Mouse (Mus musculus) neural tube, embryonic 13.5 days (tissue): ENCODE data around the gene Cd79a. TPM values are rescaled to one million over a fixed set of nuclear protein-coding genes. Genes with fewer than 3 reads are reported as not detected.
"Not testable (repeated sequence)": the region's sequence is repeated elsewhere in the genome, so short reads cannot be mapped to it uniquely, and the experiment has no call there.

ENCODE experiments used
- ATAC-seq: fragments of 200-750 bp; cut with Nextera tagmentation; 2 replicates; pipeline ENCODE4 v1.8.0; 2017; ENCODE audit warnings: low read depth, mild to moderate bottlenecking, moderate TSS enrichment, moderate library complexity
- H3K27ac ChIP-seq: fragments of 300-500 bp; sonication (generic); replicated peaks from 2 replicates; pipeline ENCODE4 v1.5.1; 2015; ENCODE audit warnings: moderate library complexity, mild to moderate bottlenecking, inconsistent platforms
- H3K27me3 ChIP-seq: fragments of 300-500 bp; sonication (generic); 2 replicates; pipeline ENCODE4 v1.6.1; 2015; ENCODE audit warnings: mild to moderate bottlenecking, inconsistent platforms
- H3K36me3 ChIP-seq: fragments of 300-500 bp; sonication (generic); 2 replicates; pipeline ENCODE4 v1.6.1; 2015; ENCODE audit warnings: mild to moderate bottlenecking, inconsistent platforms
- H3K4me1 ChIP-seq: fragments of 300-500 bp; sonication (generic); replicated peaks from 2 replicates; pipeline ENCODE4 v1.6.1; 2015; ENCODE audit warnings: inconsistent platforms
- H3K4me2 ChIP-seq: fragments of 300-500 bp; sonication (generic); 2 replicates; pipeline ENCODE4 v1.6.1; 2015; ENCODE audit warnings: inconsistent platforms, mild to moderate bottlenecking, moderate library complexity
- H3K4me3 ChIP-seq: fragments of 300-500 bp; sonication (generic); 2 replicates; pipeline ENCODE4 v1.5.1; 2015; ENCODE audit warnings: mild to moderate bottlenecking, inconsistent platforms
- H3K9ac ChIP-seq: fragments of 300-500 bp; sonication (generic); 2 replicates; pipeline ENCODE4 v1.6.1; 2015; ENCODE audit warnings: moderate library complexity, mild to moderate bottlenecking, inconsistent platforms
- H3K9me3 ChIP-seq: fragments of 300-500 bp; sonication (generic); 2 replicates; pipeline ENCODE4 v1.6.1; 2016; ENCODE audit warnings: inconsistent platforms
- WGBS: fragments of 180-500 bp; shearing (Covaris S2); methylation state at CpG from one replicate; pipeline ENCODE4 v1.1.7; 2015; 5-methylcytosine and 5-hydroxymethylcytosine counted together
- polyA plus RNA-seq: library from polyadenylated mRNA; unstranded; fragments of >200 nt; fragmentation: Nextera tagmentation; extraction: Ambion mirVana; gene quantifications from 2 replicates; pipeline ENCODE4 v1.2.1, GENCODE M21; 2015

The Cd79a gene
- polyA plus RNA-seq, 1 experiment from 2014 or later = 0.31 TPM

DNA sequence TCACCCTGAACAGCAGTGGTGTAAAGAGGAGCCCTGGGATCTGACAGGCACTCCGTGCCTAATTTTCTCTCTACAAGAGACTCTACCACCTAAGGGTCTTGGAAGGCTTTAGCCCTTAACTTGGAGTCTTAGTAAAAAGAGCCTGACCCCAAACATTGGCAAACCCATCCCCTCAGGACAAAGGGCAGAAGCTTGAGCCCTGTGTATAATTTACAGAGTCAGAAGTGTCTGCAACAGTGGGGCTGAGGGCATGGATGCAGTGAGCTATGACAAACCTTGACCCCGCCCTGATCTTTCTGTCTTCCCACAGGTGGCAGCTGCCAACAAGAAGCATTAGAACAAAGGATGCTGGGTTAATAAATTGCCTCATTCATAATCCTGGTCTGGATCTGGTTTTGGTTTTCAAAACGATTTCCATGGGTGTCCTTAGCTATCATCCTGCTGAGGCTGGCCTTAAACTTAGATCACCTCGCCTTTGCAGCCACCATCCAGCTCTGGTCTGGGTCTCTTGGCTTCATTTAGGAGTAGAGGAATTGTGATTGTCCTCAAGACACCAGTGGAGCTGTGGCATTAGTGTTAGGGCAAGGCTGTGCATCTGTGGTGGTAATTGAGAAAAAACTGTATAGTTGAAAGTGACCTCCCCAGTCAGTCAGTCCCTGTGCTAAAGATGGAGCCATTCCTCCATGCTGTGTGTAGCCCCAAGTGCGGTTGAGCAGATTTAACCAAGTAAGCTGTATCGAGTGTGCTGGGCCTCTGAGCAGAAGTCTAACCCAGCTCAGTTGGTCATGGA is 7.6 kb upstream of the Cd79a start:
- Histone ChIP-seq H3K4me2 (no peak overlapping the region), H3K4me3 (no peak overlapping the region), H3K36me3 (peaks cover 57% of the 10 kb centered on the region), H3K27me3 (no peaks in the 10 kb centered on the region), H3K9me3 (no peaks in the 10 kb centered on the region), H3K27ac (0 out of 2 replicates have a peak overlapping the region, but pooled peaks have one; percentile 14), H3K4me1 (peaks cover 30% of the 10 kb centered on the region), H3K9ac (0 out of 2 replicates have a peak overlapping the region, but pooled peaks have one; percentile 8)
- ATAC-seq = no peak
- 84% methylated on average over 6 of the region's 6 CpGs for WGBS

DNA sequence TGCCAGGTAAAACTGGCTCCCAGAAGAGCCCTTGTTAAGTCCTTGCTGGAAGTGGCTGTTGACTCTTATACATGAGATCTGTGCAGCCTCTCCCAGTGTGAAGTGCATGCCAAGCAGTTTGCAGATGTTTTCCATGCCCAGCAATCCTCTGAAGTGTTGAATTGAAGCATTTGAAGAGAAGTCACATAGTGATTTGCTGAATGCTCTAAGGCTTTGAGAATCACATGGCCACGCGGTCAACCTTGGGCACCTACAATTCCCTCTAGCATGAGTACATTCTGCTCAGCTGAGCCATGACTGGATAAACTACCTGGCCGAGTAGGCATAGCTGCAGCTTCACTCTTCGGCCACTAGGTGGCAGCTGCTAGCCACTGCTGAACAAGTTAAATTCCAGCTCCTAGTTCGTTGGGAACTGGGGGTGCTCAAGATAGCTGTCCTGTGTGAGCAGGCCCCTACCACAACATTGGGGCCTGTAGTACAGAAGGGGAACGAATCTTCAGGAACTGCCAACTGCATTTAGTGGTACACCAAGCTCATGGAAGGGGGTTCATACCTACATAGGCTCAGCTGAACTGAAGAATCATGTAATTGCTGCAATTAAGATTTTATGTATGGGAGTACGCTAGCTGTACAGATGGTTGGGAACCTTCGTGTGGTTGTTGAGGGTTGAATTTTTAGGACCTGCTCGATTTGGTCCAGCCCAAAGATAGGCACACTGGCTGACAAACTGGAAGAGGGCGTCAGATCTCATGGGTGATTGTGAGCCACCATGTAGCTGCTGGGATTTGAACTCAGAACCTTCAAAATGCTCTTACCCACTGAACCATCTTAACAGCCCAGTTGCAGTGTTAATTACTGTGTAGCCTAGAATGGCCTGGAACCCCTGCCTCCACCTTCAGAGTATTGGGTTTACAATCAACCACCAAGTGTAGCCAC is 6.6 kb upstream of the Cd79a start:
- peak; percentile 51 for ATAC-seq
- 28% methylated on average over 10 of the region's 10 CpGs for WGBS
- H3K4me2 ChIP-seq = no peak overlapping the region
- H3K27ac ChIP-seq = 0 out of 2 replicates have a peak overlapping the region, but pooled peaks have one; percentile 14
- peaks cover 57% of the 10 kb centered on the region for H3K36me3 ChIP-seq
- no peaks in the 10 kb centered on the region for H3K27me3 ChIP-seq
- no peak overlapping the region for H3K4me3 ChIP-seq
- no peak overlapping the region for H3K9ac ChIP-seq
- no peaks in the 10 kb centered on the region for H3K9me3 ChIP-seq
- H3K4me1 ChIP-seq = peaks cover 24% of the 10 kb centered on the region

DNA sequence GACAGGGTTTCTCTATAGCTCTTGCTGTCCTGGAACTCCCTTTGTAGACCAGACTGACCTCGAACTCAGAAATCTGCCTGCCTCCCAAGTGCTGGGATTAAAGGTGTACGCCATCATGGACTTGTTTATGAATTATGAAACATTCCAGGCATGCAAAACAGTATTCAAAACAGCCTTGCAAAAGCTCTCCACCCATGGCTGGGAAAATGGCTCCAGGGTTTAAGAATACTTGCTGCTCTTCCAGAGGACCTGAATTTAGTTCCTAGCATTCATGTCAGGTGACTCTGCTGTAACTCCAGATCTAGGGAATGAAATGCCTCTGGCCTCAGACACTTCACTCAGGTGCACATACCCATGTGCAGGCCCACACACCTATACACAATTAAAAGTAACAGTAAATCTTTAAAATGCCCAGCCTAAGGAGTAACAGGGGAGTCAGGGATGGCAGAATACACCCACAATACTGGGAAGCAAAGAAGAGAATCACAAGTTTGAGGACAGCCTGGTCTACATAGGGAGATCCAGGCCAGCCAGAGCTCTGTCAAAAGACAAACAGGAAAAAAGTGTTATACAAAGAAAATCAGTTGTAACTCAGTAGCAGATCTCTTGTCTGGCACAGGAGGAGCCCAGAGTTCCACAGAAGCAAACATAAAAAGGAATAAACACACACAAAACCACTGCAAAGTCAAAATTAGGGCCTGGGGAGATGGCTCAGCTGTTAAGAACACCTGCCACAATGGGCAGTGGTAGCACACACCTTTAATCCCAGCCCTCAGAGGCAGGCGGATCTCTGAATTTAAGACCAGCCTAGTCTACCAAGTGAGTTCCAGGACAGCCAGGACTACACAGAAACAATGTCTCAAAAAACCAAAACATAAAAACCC is 5.7 kb upstream of the Cd79a start:
- Histone ChIP-seq H3K27me3 (no peaks in the 10 kb centered on the region), H3K27ac (no peak overlapping the region), H3K4me2 (no peak overlapping the region), H3K9ac (no peak overlapping the region), H3K9me3 (no peaks in the 10 kb centered on the region), H3K4me1 (peaks cover 15% of the 10 kb centered on the region), H3K36me3 (peaks cover 49% of the 10 kb centered on the region), H3K4me3 (no peak overlapping the region)
- 75% methylated on average over 3 of the region's 3 CpGs for WGBS
- ATAC-seq = no peak

DNA sequence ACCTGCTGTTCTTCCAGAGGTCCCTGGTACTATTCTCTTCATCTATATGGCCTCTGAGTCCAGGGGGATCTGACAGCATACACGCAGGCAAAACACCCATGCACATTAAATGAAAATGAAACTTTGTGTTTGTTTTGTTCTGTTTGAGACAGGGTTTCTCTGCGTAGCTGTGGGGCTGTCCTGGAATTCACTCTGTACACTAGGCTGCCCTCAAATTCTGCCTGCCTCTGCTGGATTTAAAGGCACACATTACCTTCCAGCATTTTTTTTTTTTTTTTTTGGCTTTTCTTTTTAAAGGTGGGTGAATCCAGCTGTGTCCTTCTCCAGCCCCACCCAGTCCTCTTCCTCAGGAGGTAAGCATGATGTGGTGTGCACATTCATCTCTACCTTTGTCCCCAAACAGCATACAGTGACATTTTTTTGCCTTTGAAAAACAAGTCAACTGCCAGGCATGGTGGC is 5.0 kb upstream of the Cd79a start:
- no peak overlapping the region for H3K27ac ChIP-seq
- 75% methylated on average over 2 of the region's 2 CpGs for WGBS
- no peak overlapping the region for H3K4me2 ChIP-seq
- H3K9me3 ChIP-seq = no peaks in the 10 kb centered on the region
- no peaks in the 10 kb centered on the region for H3K27me3 ChIP-seq
- no peak for ATAC-seq
- H3K4me1 ChIP-seq = peaks cover 8% of the 10 kb centered on the region
- H3K4me3 ChIP-seq = no peak overlapping the region
- peaks cover 42% of the 10 kb centered on the region for H3K36me3 ChIP-seq
- H3K9ac ChIP-seq = no peak overlapping the region

DNA sequence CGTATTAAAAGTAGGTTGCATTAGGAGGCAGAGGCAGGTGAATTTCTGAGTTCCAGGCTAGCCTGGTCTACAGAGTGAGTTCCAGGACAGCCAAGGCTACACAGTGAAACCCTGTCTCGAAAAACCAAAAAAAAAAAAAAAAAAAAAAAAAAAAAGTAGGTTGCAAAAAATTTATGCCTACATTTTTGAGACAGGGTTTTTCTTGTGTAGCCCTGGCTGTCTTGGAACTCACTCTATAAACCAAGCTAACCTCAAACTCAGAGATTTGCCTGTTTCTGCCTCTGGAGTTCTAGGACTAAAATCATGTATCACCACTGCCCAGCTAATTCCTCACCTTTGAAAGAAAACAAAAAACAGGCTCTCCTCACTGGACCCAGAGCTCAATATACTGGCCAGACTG is 1.4 kb upstream of the Cd79a start:
- WGBS = 98% methylated on average over 2 of the region's 2 CpGs
- H3K4me3 ChIP-seq, ATAC-seq, H3K4me2 ChIP-seq, H3K9me3 ChIP-seq, H3K27me3 ChIP-seq, H3K9ac ChIP-seq, H3K27ac ChIP-seq, H3K36me3 ChIP-seq, H3K4me1 ChIP-seq: not testable (repeated sequence)

DNA sequence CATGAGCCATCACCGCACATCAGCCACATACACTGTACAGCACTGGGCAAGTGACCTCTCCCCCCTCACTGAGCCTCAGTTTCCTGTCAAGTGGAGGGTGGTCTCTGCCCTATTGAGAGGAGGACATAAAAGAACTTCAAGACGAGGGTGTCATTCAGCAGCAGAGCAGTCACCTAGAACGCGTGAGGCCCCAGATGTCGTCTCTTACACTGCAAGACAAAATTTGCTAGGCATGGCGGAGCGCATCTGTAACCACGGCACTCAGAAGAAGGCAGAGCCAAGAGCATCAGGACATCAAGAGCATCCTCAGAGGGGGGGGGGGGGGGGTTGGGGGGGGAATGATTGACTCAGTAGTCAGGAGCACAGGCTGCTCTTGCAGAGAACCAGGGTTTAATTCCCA is 912 bp upstream of the Cd79a start:
- Histone ChIP-seq H3K4me2 (no peak overlapping the region), H3K9me3 (no peaks in the 10 kb centered on the region), H3K4me3 (no peak overlapping the region), H3K27ac (no peak overlapping the region), H3K36me3 (peaks cover 1% of the 10 kb centered on the region), H3K27me3 (no peaks in the 10 kb centered on the region), H3K4me1 (no peaks in the 10 kb centered on the region), H3K9ac (no peak overlapping the region)
- ATAC-seq = no peak
- WGBS = 73% methylated on average over 8 of the region's 8 CpGs

DNA sequence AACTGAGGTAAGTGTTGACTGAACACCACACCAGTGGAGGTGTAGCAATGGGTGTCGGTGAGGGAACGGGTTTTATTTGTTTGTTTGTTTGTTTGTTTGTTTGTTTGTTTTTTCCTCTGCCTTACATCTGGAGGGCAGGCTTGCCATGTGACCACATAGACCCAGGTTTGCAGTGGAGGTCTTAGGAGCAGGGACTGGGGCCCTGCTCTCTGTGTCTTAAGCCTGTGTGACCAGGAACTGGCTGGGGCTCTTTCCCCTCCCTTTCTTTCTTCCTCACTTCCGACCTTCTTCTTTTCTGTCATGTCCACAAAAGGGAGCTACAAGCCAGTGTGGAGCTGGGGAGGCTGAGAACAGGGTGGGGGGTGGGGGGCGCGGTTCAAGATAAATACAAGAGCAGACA is 778 bp downstream of the Cd79a start:
- no peaks in the 10 kb centered on the region for H3K27me3 ChIP-seq
- ATAC-seq = no peak
- H3K9me3 ChIP-seq = no peaks in the 10 kb centered on the region
- 74% methylated on average over 5 of the region's 5 CpGs for WGBS
- H3K4me3 ChIP-seq = no peak overlapping the region
- no peak overlapping the region for H3K9ac ChIP-seq
- H3K36me3 ChIP-seq = no peaks in the 10 kb centered on the region
- peaks cover 10% of the 10 kb centered on the region; the same call in 1 of the 2 replicates for H3K4me1 ChIP-seq
- H3K27ac ChIP-seq = no peak overlapping the region
- no peak overlapping the region for H3K4me2 ChIP-seq

DNA sequence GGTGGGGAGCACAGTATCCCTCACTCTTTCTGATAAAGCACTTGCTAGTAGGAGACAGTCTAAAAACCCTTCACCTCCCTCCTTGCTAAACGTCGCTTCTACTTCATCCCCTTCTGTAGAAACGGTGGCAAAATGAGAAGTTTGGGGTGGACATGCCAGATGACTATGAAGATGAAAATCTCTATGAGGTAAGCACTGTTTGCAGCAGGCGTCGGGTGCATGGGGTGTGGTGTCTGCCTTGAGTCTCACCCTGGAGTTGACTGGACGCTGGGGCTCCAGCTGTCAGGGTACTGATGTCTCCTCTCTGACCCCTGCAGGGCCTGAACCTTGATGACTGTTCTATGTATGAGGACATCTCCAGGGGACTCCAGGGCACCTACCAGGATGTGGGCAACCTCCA is 3.9 kb downstream of the Cd79a start:
- no peak overlapping the region for H3K27ac ChIP-seq
- H3K9me3 ChIP-seq = no peaks in the 10 kb centered on the region
- no peak for ATAC-seq
- H3K4me2 ChIP-seq = no peak overlapping the region
- no peak overlapping the region for H3K4me3 ChIP-seq
- H3K9ac ChIP-seq = no peak overlapping the region
- no peaks in the 10 kb centered on the region for H3K27me3 ChIP-seq
- no peaks in the 10 kb centered on the region for H3K36me3 ChIP-seq
- H3K4me1 ChIP-seq = peaks cover 36% of the 10 kb centered on the region
- 76% methylated on average over 6 of the region's 6 CpGs for WGBS

DNA sequence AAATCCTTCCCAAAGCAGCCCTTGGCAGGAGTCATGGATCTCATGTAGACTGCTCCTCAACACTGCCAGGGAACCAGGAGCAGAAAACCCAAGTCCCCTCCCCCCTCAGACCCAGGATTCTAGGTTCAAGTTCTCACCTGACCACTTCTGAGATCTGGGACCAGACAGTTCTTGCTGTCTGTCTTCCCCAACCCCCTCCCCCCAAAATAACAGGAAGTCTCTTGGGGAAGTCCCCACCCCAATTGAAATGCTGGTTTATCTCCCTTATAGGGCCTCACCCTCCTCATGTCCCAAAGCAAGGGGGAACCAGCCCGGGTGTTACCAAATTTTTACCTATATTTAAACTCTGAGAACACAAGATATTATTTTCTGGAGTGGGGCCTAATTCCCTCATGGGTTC is 4.7 kb downstream of the Cd79a start:
- Histone ChIP-seq H3K9ac (no peak overlapping the region), H3K27me3 (no peaks in the 10 kb centered on the region), H3K4me1 (peaks cover 43% of the 10 kb centered on the region), H3K4me2 (peak overlapping the region; percentile 75), H3K36me3 (no peaks in the 10 kb centered on the region), H3K9me3 (no peaks in the 10 kb centered on the region), H3K27ac (peak overlapping the region; percentile 74; the same call in 1 of the 2 replicates), H3K4me3 (0 out of 2 replicates have a peak overlapping the region, but pooled peaks have one; percentile 66)
- ATAC-seq = no peak
- 80% methylated on average over 1 of the region's 1 CpGs for WGBS

DNA sequence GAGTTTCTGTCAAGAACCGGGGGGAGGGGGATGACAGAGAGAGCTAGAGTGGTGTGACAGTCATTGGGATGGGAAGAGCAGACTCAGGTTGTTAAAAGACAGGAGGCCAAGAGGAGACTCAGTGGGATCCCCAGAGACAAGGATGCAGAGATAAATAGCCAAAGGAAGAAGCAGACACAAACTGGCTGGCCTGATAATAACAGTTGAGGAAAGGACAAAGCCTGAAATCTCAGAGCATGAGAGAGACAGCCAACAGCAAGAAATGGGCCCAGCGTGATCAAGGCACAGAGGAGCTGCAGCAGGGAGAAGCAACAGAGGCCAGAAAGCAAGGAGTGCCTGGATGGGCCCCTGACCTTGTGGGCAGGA is 5.1 kb downstream of the Cd79a start:
- H3K36me3 ChIP-seq = no peaks in the 10 kb centered on the region
- no peak for ATAC-seq
- H3K4me3 ChIP-seq = peak overlapping the region; percentile 66
- 45% methylated on average over 2 of the region's 2 CpGs for WGBS
- H3K4me2 ChIP-seq = peak overlapping the region; percentile 75
- H3K27me3 ChIP-seq = no peaks in the 10 kb centered on the region
- H3K9me3 ChIP-seq = no peaks in the 10 kb centered on the region
- peak overlapping the region; percentile 74 for H3K27ac ChIP-seq
- peaks cover 47% of the 10 kb centered on the region for H3K4me1 ChIP-seq
- H3K9ac ChIP-seq = peak overlapping the region; percentile 78

DNA sequence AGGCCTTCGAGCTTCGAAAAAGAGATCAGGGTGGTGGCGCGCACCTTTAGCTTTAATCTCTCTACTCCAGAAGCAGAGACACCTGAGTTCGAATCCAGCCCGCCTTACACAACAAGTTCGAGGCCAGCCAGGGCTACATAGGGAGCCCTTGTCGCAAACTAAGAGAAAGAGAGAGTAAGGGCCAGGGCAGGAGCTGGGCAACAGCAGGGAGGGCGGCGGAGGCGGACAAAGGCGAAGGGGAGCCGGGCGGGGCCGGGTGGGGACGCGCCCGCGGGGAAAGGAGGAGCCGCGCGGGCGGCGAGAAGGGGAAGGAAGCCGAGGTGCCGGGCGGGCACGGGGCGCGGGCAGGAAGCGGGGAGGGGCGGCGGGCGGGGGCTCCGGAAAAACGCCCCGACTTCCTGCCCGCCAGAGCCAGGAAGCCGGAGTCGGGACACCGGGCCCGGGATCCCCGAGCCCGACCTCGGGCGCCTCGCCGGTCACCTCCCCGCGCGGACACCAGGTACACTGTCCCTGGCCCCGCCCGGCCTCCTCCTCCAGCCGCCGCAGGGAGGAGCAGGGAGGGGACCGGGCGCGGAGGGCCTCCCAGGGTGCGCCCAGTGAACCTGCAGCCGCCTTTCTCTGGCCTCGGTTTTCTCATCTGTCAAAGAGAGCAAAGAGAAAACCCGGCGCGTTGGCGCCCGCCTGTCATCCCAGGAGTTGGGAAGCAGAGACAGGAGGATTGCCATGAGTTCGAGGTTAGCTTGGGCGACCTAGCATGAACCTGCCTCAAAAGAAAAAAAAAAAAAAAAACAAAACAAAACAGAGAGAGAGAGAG is 5.7 kb downstream of the Cd79a start, which contains the start of gene Arhgef1:
Arhgef1 (plus strand) TSS at position 283 of the 814 bp plus-strand sequence.
- peak within 1 kb of the TSS; percentile 66 for H3K4me3 ChIP-seq
- peak within 1 kb of the TSS; percentile 81 for H3K27ac ChIP-seq
- no peak for ATAC-seq
- H3K4me1 ChIP-seq = peaks cover 49% of the 10 kb centered on the region
- H3K27me3 ChIP-seq = no peaks in the 10 kb centered on the region
- peak within 1 kb of the TSS; percentile 75 for H3K4me2 ChIP-seq
- H3K36me3 ChIP-seq = no peaks in the 10 kb centered on the region
- H3K9ac ChIP-seq = peak within 1 kb of the TSS; percentile 78
- no peaks in the 10 kb centered on the region for H3K9me3 ChIP-seq
- 9% methylated on average over 37 of the region's 68 CpGs for WGBS
